Mouse (Mus musculus) forebrain, embryonic 16.5 days (tissue): ENCODE results near the gene Gabarap. TPM values are rescaled to one million over a fixed set of nuclear protein-coding genes. Genes with fewer than 3 reads are reported as not detected.

Source experiments
- ATAC-seq: fragments of 200-750 bp; cut with Nextera tagmentation; 2 replicates; pipeline ENCODE4 v1.8.0; 2017; ENCODE audit warnings: mild to moderate bottlenecking, moderate library complexity
- H3K27ac ChIP-seq: fragments of 300-500 bp; sonication (generic); 2 replicates; pipeline ENCODE4 v1.5.1; 2014; ENCODE audit warnings: low read length, control low read depth
- H3K27me3 ChIP-seq: fragments of 300-500 bp; sonication (generic); replicated peaks from 2 replicates; pipeline ENCODE4 v1.6.1; 2014; ENCODE audit warnings: low read length; ENCODE audit not compliant: control insufficient read depth, insufficient read depth
- H3K36me3 ChIP-seq: fragments of 300-500 bp; sonication (generic); 2 replicates; pipeline ENCODE4 v1.6.1; 2014; ENCODE audit not compliant: control insufficient read depth, insufficient read depth
- H3K4me1 ChIP-seq: fragments of 300-500 bp; sonication (generic); replicated peaks from 2 replicates; pipeline ENCODE4 v1.6.1; 2014; ENCODE audit warnings: low read length; ENCODE audit not compliant: control insufficient read depth, insufficient read depth
- H3K4me2 ChIP-seq: fragments of 300-500 bp; sonication (generic); 2 replicates; pipeline ENCODE4 v1.6.1; 2014; ENCODE audit warnings: mild to moderate bottlenecking, low read length, control low read depth
- H3K4me3 ChIP-seq: fragments of 300-500 bp; sonication (generic); replicated peaks from 2 replicates; pipeline ENCODE4 v1.5.1; 2014; ENCODE audit warnings: mild to moderate bottlenecking, low read length, control low read depth
- H3K9ac ChIP-seq: fragments of 300-500 bp; sonication (generic); replicated peaks from 2 replicates; pipeline ENCODE4 v1.6.1; 2014; ENCODE audit warnings: low read depth, low read length, control low read depth
- H3K9me3 ChIP-seq: fragments of 300-500 bp; sonication (generic); 2 replicates; pipeline ENCODE4 v1.6.1; 2016; ENCODE audit warnings: low read length; ENCODE audit not compliant: control insufficient read depth
- WGBS: fragments of 180-500 bp; shearing (Covaris S2); extraction: QIAGEN DNeasy Blood & Tissue Kit; methylation state at CpG from one replicate; pipeline ENCODE4 v1.1.7; 2014; 5-methylcytosine and 5-hydroxymethylcytosine counted together
- polyA plus RNA-seq: library from polyadenylated mRNA; unstranded; fragments of >200 nt; fragmentation: Nextera tagmentation; extraction: Ambion mirVana; gene quantifications from 2 replicates; pipeline ENCODE4 v1.2.1, GENCODE M21; 2015

Gabarap gene
- polyA plus RNA-seq, 1 experiment from 2014 or later, result 565 TPM

DNA sequence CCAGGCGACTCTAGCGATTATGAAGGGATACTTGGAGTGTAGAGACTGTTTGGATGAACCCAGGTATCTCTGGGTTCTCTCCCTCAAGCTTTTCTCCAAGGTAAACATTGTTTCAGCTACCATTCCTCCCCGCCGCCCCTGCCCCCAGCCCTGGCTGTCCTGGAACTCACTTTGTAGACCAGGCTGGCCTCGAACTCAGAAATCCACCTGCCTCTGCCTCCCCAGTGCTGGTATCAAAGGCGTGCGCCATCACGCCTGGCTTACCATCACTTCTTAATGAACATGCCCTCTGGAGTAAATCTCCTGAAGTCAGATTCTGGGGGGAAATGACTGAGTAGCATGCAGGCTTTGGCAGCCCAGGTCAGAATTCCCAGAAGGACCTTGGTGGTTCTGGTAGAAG lies 8.7 kb upstream of the Gabarap start, which contains the start of gene Elp5:
Gene Elp5 (minus strand): TSS at position 293 of the 400 bp plus-strand sequence.
- H3K9me3 ChIP-seq, result no peaks in the 10 kb centered on the region
- ATAC-seq, result no peak
- WGBS, result 63% methylated on average over 8 of the region's 8 CpGs

DNA sequence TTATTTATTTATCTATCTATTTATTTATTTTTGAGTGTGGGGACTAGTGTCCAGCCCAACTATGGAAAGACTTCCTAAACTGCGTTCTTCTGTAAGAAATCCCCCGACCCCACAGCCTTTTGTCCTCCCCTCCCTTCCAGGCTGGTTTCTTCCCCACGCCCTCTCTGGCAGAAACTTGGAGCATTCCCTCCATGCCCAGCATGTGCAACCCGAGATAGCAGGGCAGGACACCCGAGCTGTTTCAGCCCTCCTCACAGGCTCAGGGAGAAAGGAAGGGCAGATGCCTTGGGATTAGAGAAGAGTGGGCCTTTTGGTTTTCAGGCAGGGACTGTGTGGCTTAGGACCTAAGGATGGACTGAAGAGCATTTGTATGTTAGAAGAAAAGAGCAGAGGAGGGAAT lies 8.1 kb upstream of the Gabarap start:
- no peak for ATAC-seq
- Histone ChIP-seq H3K36me3 (peaks cover 22% of the 10 kb centered on the region), H3K27me3 (no peaks in the 10 kb centered on the region), H3K4me1 (peaks cover 30% of the 10 kb centered on the region), H3K27ac (no peak overlapping the region), H3K9ac (0 out of 2 replicates have a peak overlapping the region, but pooled peaks have one; percentile 26), H3K4me2 (peak overlapping the region; percentile 65), H3K4me3 (peak overlapping the region; percentile 11), H3K9me3 (no peaks in the 10 kb centered on the region)
- WGBS, result 24% methylated on average over 5 of the region's 5 CpGs

More for the DNA sequence above, 8.7 kb upstream of the Gabarap start, which contains the start of gene Elp5:
- Histone ChIP-seq H3K4me3 (peak within 1 kb of the TSS; percentile 73), H3K9ac (peak within 1 kb of the TSS; percentile 80), H3K27ac (peak within 1 kb of the TSS; percentile 98), H3K27me3 (no peaks in the 10 kb centered on the region), H3K36me3 (peaks cover 17% of the 10 kb centered on the region), H3K4me1 (peaks cover 30% of the 10 kb centered on the region), H3K4me2 (peak within 1 kb of the TSS; percentile 65)

DNA sequence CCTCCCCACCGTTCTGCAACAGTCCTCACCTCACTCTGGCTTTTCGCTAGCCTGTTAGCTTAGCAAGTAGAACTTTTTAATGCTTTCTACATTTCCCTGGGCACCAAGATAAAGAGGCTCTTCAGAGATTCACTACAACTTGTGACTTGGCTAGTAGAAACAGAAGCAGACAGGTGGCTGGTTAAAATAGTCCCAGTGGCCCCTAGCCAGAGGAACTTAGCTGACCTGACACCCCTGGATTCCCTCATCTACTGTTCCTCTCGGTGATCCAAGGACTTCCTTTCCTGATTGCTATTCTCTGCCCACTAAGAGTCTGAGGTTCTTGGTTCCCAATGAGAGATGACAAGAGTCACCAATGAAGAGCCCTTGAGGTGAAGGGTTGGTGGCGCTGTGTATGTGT lies 7.6 kb upstream of the Gabarap start:
- no peaks in the 10 kb centered on the region for H3K27me3 ChIP-seq
- ATAC-seq, result no peak
- H3K4me3 ChIP-seq, result no peak overlapping the region; the same call in 1 of the 2 replicates
- H3K27ac ChIP-seq, result no peak overlapping the region
- H3K4me1 ChIP-seq, result peaks cover 30% of the 10 kb centered on the region
- WGBS, result 91% methylated on average over 4 of the region's 4 CpGs
- no peaks in the 10 kb centered on the region for H3K9me3 ChIP-seq
- no peak overlapping the region for H3K9ac ChIP-seq
- peaks cover 22% of the 10 kb centered on the region for H3K36me3 ChIP-seq
- no peak overlapping the region; the same call in 1 of the 2 replicates for H3K4me2 ChIP-seq

DNA sequence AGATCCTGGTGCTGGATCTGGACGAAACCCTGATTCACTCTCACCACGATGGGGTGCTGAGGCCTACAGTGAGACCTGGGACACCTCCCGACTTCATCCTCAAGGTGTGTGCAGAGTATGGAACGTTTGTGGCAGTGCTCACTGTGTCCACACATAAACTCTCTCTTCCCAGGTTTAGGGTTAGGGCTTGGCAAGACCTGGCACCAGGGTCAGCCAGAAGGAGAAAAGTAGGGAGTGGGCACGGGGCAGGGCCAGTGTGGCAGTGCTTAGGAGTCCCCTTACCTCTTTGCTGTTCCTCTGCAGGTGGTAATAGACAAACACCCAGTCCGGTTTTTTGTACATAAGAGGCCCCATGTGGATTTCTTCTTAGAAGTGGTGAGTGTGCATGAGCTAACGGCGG lies 6.5 kb upstream of the Gabarap start:
- no peaks in the 10 kb centered on the region for H3K27me3 ChIP-seq
- H3K9me3 ChIP-seq, result no peaks in the 10 kb centered on the region
- no peak for ATAC-seq
- no peak overlapping the region for H3K9ac ChIP-seq
- H3K36me3 ChIP-seq, result peaks cover 29% of the 10 kb centered on the region
- H3K4me2 ChIP-seq, result no peak overlapping the region
- 91% methylated on average over 8 of the region's 8 CpGs for WGBS
- peaks cover 25% of the 10 kb centered on the region for H3K4me1 ChIP-seq
- H3K4me3 ChIP-seq, result no peak overlapping the region
- no peak overlapping the region for H3K27ac ChIP-seq

DNA sequence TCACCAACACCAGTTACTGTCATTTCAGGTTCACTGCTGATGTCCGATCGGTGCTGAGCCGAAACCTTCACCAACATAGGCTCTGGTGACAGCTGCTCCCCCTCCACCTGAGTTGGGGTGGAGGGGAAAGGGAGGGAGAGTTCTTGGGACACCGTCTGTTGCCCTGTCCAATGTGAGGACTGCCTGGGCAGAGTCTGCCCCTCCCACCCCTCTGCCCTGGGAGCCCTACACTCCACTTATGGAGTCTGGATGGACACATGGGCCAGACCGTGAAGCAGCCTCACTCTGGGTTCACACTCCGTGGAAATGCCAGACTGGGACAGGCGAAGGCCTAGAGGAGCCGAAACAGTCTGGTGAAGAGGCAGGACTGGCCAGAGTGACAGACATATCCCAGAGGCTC lies 994 bp upstream of the Gabarap start:
- Histone ChIP-seq H3K9me3 (no peaks in the 10 kb centered on the region), H3K4me1 (peaks cover 18% of the 10 kb centered on the region), H3K9ac (no peak overlapping the region), H3K4me2 (no peak overlapping the region), H3K27ac (no peak overlapping the region), H3K36me3 (peaks cover 31% of the 10 kb centered on the region), H3K4me3 (no peak overlapping the region), H3K27me3 (no peaks in the 10 kb centered on the region)
- ATAC-seq, result no peak
- WGBS, result 86% methylated on average over 8 of the region's 8 CpGs

DNA sequence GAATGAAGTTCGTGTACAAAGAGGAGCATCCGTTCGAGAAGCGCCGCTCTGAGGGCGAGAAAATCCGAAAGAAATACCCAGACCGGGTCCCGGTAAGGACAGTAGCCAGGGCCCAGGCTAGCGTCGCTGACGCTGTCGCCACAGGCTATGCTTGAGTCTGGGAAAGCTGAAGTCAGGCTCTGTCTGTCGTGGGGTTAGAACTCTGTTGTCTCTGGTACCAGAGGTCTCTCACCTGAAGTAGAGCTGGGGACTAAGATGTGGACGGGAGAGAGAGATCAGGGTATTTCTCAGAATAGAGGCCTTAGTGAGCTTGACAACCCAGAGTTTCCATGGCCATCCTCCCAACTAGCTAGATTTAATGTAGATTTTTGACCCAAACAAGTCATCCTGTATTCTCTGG lies 768 bp downstream of the Gabarap start:
- H3K27ac ChIP-seq, result peak overlapping the region; percentile 95
- H3K9me3 ChIP-seq, result no peaks in the 10 kb centered on the region
- peak overlapping the region; percentile 73 for H3K9ac ChIP-seq
- H3K4me2 ChIP-seq, result peak overlapping the region; percentile 88
- peaks cover 18% of the 10 kb centered on the region for H3K4me1 ChIP-seq
- under 1% methylated on average over 15 of the region's 15 CpGs for WGBS
- peak; percentile 6; the same call in 1 of the 2 replicates for ATAC-seq
- H3K27me3 ChIP-seq, result no peaks in the 10 kb centered on the region
- peak overlapping the region; percentile 62 for H3K4me3 ChIP-seq
- peaks cover 23% of the 10 kb centered on the region for H3K36me3 ChIP-seq

DNA sequence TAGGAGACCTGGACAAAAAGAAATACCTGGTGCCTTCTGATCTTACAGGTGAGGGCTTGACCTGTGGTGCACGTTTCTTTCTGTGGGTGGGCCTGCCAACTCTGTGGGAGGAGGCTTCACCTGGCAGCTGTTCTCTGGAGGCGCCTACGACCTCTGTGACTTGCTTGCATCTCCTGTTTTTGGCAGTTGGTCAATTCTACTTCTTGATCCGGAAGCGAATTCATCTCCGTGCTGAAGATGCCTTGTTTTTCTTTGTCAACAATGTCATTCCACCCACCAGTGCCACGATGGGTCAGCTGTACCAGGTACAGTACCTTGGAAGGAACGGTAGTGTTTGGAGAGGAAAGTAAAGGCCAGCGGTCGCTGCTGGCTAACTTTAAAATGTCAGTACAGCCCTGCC lies 1.5 kb downstream of the Gabarap start:
- Histone ChIP-seq H3K9me3 (no peaks in the 10 kb centered on the region), H3K27ac (no peak overlapping the region), H3K36me3 (peaks cover 22% of the 10 kb centered on the region), H3K9ac (peak overlapping the region; percentile 73), H3K4me2 (peak overlapping the region; percentile 88), H3K27me3 (no peaks in the 10 kb centered on the region), H3K4me3 (peak overlapping the region; percentile 62), H3K4me1 (peaks cover 20% of the 10 kb centered on the region)
- WGBS, result 82% methylated on average over 10 of the region's 10 CpGs
- ATAC-seq, result no peak

DNA sequence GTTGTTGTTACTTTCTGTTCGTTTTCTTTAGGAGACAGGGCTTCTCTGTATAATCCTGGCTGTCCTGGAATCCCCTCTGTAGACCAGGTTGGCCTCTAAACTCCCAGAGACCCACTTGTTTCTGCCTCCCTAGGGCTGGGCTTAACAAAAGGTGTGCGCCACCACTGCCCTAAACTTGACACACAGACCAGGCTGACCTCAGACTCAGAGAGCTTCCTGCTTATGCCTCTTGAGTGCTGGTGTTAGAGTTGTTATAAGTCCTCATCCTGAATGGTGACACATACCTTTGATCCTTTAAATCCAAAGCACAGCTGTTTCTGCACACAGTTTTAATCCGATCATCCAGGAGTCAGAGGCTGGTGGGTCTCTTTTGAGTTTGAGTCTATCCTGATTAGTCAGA lies 2.0 kb downstream of the Gabarap start:
- ATAC-seq, result no peak
- no peak overlapping the region for H3K4me3 ChIP-seq
- peaks cover 26% of the 10 kb centered on the region for H3K4me1 ChIP-seq
- no peaks in the 10 kb centered on the region for H3K27me3 ChIP-seq
- H3K36me3 ChIP-seq, result peaks cover 18% of the 10 kb centered on the region
- H3K9ac ChIP-seq, result no peak overlapping the region; the same call in 1 of the 2 replicates
- H3K4me2 ChIP-seq, result peak overlapping the region; percentile 22; the same call in 1 of the 2 replicates
- H3K9me3 ChIP-seq, result no peaks in the 10 kb centered on the region
- no peak overlapping the region for H3K27ac ChIP-seq
- 88% methylated on average over 3 of the region's 3 CpGs for WGBS

DNA sequence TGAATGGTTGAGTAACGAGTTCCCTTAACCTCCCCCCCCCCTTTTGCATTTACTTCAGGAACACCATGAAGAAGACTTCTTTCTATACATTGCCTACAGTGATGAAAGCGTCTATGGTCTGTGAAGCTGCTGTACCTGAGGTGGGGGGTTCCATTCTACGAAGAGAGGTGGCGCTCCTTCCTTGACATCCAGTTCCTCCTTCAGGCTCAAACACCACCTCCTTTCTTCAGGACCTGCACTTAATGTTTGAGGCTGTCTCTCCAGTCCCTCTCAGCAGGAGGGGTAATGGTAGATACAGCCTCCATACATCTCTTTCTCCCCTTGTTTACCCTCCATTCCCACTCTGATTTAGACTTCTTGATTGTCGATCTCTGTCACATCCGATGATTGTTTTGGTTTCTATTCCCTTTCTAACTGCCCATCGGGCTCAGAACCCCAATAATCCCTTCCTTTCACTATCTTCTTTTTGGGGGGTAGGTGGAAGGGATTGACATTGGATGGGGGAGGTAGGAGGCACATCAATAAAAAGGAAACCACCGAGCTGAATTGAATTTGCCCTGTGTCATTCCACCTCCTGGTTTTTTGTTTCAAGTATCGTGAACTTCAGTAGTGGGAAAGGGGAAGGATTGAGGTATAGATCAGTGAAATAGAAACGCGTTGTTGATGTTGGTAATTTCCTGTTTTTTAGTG lies 3.6 kb downstream of the Gabarap start:
- H3K4me2 ChIP-seq, result no peak overlapping the region
- ATAC-seq, result no peak
- H3K27me3 ChIP-seq, result no peaks in the 10 kb centered on the region
- H3K9ac ChIP-seq, result no peak overlapping the region
- 86% methylated on average over 11 of the region's 11 CpGs for WGBS
- peaks cover 22% of the 10 kb centered on the region for H3K36me3 ChIP-seq
- peaks cover 28% of the 10 kb centered on the region for H3K4me1 ChIP-seq
- no peak overlapping the region for H3K4me3 ChIP-seq
- H3K9me3 ChIP-seq, result no peaks in the 10 kb centered on the region
- no peak overlapping the region for H3K27ac ChIP-seq
